Mouse (Mus musculus) embryonic fibroblast, embryonic 13.5 days (primary cell): Measurements from ENCODE around the gene Med1.

ENCODE experiments used
- CTCF ChIP-seq: IDR thresholded peaks from 2 replicates; pipeline ENCODE4 v1.5.1; 2011; ENCODE audit warnings: mild to moderate bottlenecking, control low read depth, low read length, moderate library complexity, borderline replicate concordance; ENCODE audit not compliant: insufficient read depth
- POLR2A ChIP-seq: IDR thresholded peaks from 2 replicates; pipeline ENCODE4 v1.6.1; 2011; ENCODE audit warnings: low read depth, mild to moderate bottlenecking, control low read depth, low read length, moderate library complexity

- TF ChIP-seq CTCF = no peak
- TF ChIP-seq POLR2A = no peak
Measured at GRCm38 (mm10) chr11:98226349-98226748, 33.3 kb upstream of the Med1 start.
